Mouse (Mus musculus) retina, adult 2 months (tissue): ENCODE measurements at regions not wholly inside any gene's neighbourhood (a gene's known extent, or its start where the extent isn't known, plus 50 kb on each side); places are given as distances from the start of the nearest gene placed in this dataset.

Source experiments
- DNase-seq: peaks from one replicate; pipeline ENCODE4 v3.0.0-alpha.2; 2012; ENCODE audit warnings: low read depth, low spot score

- DNase-seq: no peak
Observed at GRCm38 (mm10) chr13:31488186-31488585, 67.7 kb upstream of the Foxq1 start.

GRCm38 (mm10) chr13:31503191-31503590 is 52.7 kb upstream of the Foxq1 start:
- no peak for DNase-seq

DNA sequence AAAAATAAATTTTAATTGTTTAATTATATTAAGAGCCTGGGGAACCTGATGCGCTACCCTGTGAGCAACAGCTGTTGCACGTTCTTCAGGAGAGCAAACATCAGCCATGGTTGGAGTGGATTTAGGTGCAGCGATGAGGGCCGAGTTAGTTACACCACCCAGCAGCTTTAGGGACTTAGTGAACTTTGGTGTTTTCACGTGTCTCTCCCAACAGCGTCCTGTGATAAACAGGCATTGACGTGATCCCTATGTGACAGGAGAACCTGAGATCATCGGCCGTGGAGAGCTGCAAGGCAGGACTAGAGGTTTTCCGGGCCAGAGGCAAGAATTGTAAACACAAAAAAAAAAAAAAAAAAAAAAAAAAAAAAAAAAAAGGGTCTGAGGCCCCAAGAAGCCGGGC is 52.1 kb upstream of the Foxq1 start:
- no peak for DNase-seq

- no peak for DNase-seq
Observed at GRCm38 (mm10) chr13:31504316-31504715, 51.6 kb upstream of the Foxq1 start.

GRCm38 (mm10) chr13:31505386-31505785 is 50.5 kb upstream of the Foxq1 start:
- DNase-seq: no peak
